Mouse (Mus musculus): ENCODE results near the gene Eprs. TPM values are rescaled to one million over a fixed set of nuclear protein-coding genes. Genes with fewer than 3 reads are reported as not detected.

The Eprs gene
- polyA plus RNA-seq, 1 experiment, result 94.5 TPM

DNA sequence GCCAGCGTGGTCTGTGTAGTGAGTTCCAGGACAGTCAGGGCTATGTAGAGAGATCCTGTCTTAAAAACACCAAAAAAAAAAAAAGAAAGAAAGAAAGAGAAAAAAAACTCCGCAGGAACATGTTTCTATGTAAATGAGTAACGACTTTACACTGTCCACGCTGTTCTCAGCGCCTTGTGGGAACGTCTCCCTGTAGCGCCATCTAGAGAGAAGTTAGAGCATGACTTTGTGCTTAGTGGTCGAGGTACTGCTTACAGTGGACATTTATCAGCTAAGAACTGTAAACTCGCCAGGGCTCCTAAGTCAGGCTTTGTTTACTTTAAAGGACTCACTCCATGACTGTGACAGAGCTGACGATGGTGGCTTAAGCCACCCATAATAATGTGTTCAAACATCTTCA lies 16.7 kb upstream of the Eprs start:
- Histone ChIP-seq H3K4me3 (no peak overlapping the region), H3ac (ENCODE audit: control insufficient read depth, insufficient read length) (no peak overlapping the region), H3K4me2 (ENCODE audit: low read depth) (no peak overlapping the region), H3K27me3 (ENCODE audit: control insufficient read depth, insufficient read depth, insufficient read length) (no peaks in the 10 kb centered on the region), H3K36me3 (ENCODE audit: control insufficient read depth, insufficient read depth) (peaks cover 21% of the 10 kb centered on the region), H3K79me2 (ENCODE audit: control insufficient read depth, insufficient read depth) (no peaks in the 10 kb centered on the region)
- TF ChIP-seq USF1 (IDR thresholded peaks at IDR 0.05; ENCODE audit: low read depth), result no peak
- TF ChIP-seq E2F4 (IDR thresholded peaks at IDR 0.05; ENCODE audit: insufficient read depth), result no peak
- no peak for TF ChIP-seq CEBPB (IDR thresholded peaks at IDR 0.05; ENCODE audit: insufficient read depth, poor library complexity, severe bottlenecking)
- no peak for TF ChIP-seq MYOG (IDR thresholded peaks at IDR 0.05; ENCODE audit: control insufficient read depth in 1 of 3, insufficient read depth in 1 of 3, insufficient read length in 2 of 3, low read depth in 2 of 3)
- no peak for TF ChIP-seq REST (IDR thresholded peaks at IDR 0.05; ENCODE audit: insufficient read depth, insufficient read length)
- TF ChIP-seq TCF12 (IDR thresholded peaks at IDR 0.05; ENCODE audit: insufficient read depth, poor library complexity, severe bottlenecking), result no peak
- TF ChIP-seq MAX (IDR thresholded peaks at IDR 0.05; ENCODE audit: low read depth), result no peak
- TF ChIP-seq SRF (IDR thresholded peaks at IDR 0.05; ENCODE audit: control insufficient read depth, insufficient read length, low read depth), result no peak
- no peak for TF ChIP-seq POLR2AphosphoS2 (IDR thresholded peaks at IDR 0.05; ENCODE audit: insufficient read length, low read depth)
- TF ChIP-seq POLR2A (IDR thresholded peaks at IDR 0.05; ENCODE audit: insufficient read length, low read depth), result no peak
- TF ChIP-seq TCF3 (IDR thresholded peaks at IDR 0.05; ENCODE audit: insufficient read length, low read depth), result no peak
- no peak for TF ChIP-seq MYOD1 (IDR thresholded peaks at IDR 0.05; ENCODE audit: control insufficient read depth in 1 of 3, insufficient read length in 2 of 3, low read depth in 2 of 3)

DNA sequence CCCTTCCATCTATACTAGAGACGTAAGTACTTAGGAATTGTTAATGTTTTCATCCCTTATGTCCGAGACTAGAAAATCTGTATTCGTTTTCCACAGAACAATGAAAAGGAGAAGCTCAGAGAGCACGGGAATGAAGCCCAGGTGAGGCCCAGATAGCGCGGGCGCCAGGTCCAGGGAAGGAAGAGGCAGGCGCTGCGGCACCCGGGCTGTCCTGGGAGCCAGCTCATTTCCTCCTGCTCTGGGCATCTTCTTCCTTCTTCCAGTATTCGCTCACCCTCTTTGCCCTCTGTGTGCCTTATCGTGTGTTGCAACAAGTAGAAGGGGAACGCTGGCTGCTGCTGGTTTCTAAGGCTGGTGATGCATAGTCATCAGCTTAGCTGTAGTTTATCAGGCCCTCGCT lies 13.1 kb upstream of the Eprs start:
- H3K36me3 ChIP-seq (ENCODE audit: control insufficient read depth, insufficient read depth), result peaks cover 21% of the 10 kb centered on the region
- no peak overlapping the region for H3K4me2 ChIP-seq (ENCODE audit: low read depth)
- no peak overlapping the region for H3K4me3 ChIP-seq
- TF ChIP-seq E2F4 (IDR thresholded peaks at IDR 0.05; ENCODE audit: insufficient read depth), result no peak
- no peak for TF ChIP-seq POLR2A (IDR thresholded peaks at IDR 0.05; ENCODE audit: insufficient read length, low read depth)
- TF ChIP-seq TCF3 (IDR thresholded peaks at IDR 0.05; ENCODE audit: insufficient read length, low read depth), result no peak
- TF ChIP-seq MYOD1 (IDR thresholded peaks at IDR 0.05; ENCODE audit: control insufficient read depth in 1 of 3, insufficient read length in 2 of 3, low read depth in 2 of 3), result no peak
- TF ChIP-seq MYOG (IDR thresholded peaks at IDR 0.05; ENCODE audit: control insufficient read depth in 1 of 3, insufficient read depth in 1 of 3, insufficient read length in 2 of 3, low read depth in 2 of 3), result no peak
- TF ChIP-seq POLR2AphosphoS2 (IDR thresholded peaks at IDR 0.05; ENCODE audit: insufficient read length, low read depth), result no peak
- TF ChIP-seq SRF (IDR thresholded peaks at IDR 0.05; ENCODE audit: control insufficient read depth, insufficient read length, low read depth), result no peak
- no peak for TF ChIP-seq CEBPB (IDR thresholded peaks at IDR 0.05; ENCODE audit: insufficient read depth, poor library complexity, severe bottlenecking)
- TF ChIP-seq REST (IDR thresholded peaks at IDR 0.05; ENCODE audit: insufficient read depth, insufficient read length), result no peak
- TF ChIP-seq MAX (IDR thresholded peaks at IDR 0.05; ENCODE audit: low read depth), result no peak
- no peak for TF ChIP-seq USF1 (IDR thresholded peaks at IDR 0.05; ENCODE audit: low read depth)
- no peak for TF ChIP-seq TCF12 (IDR thresholded peaks at IDR 0.05; ENCODE audit: insufficient read depth, poor library complexity, severe bottlenecking)
- no peaks in the 10 kb centered on the region for H3K79me2 ChIP-seq (ENCODE audit: control insufficient read depth, insufficient read depth)
- H3K27me3 ChIP-seq (ENCODE audit: control insufficient read depth, insufficient read depth, insufficient read length), result no peaks in the 10 kb centered on the region
- H3ac ChIP-seq (ENCODE audit: control insufficient read depth, insufficient read length), result no peak overlapping the region

- TF ChIP-seq TCF12 (IDR thresholded peaks at IDR 0.05; ENCODE audit: insufficient read depth, poor library complexity, severe bottlenecking), result no peak
- no peak for TF ChIP-seq MYOD1 (IDR thresholded peaks at IDR 0.05; ENCODE audit: control insufficient read depth in 1 of 3, insufficient read length in 2 of 3, low read depth in 2 of 3)
- TF ChIP-seq POLR2AphosphoS2 (IDR thresholded peaks at IDR 0.05; ENCODE audit: insufficient read length, low read depth), result no peak
- TF ChIP-seq POLR2A (IDR thresholded peaks at IDR 0.05; ENCODE audit: insufficient read length, low read depth), result no peak
- TF ChIP-seq MAX (IDR thresholded peaks at IDR 0.05; ENCODE audit: low read depth), result no peak
- Histone ChIP-seq H3ac (ENCODE audit: control insufficient read depth, insufficient read length) (no peak overlapping the region), H3K4me3 (no peak overlapping the region), H3K79me2 (ENCODE audit: control insufficient read depth, insufficient read depth) (no peaks in the 10 kb centered on the region), H3K36me3 (ENCODE audit: control insufficient read depth, insufficient read depth) (peaks cover 21% of the 10 kb centered on the region), H3K27me3 (ENCODE audit: control insufficient read depth, insufficient read depth, insufficient read length) (no peaks in the 10 kb centered on the region), H3K4me2 (ENCODE audit: low read depth) (no peak overlapping the region)
These were observed 12.2 kb upstream of the Eprs start for GRCm38 (mm10) chr1:185350611-185351010.

DNA sequence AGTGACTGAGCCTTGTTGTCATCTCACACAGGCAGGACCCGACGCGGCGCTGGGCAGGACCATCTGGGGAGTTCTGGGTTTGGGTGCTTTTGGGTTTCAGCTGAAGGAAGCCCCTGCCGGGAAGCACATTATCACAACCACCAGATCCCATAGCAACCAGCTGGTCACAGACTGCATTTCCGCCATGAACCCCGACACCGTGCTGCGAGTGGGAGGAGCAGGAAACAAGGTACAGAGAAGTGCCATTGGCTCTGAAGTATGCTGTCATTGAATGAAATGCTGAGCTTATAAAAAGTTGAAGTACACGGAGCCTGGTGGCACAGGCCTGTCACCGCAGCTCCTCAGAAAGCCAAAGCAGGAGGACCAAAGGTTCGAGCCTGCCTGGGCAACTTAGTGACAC lies 10.7 kb upstream of the Eprs start:
- H3ac ChIP-seq (ENCODE audit: control insufficient read depth, insufficient read length), result no peak overlapping the region
- H3K27me3 ChIP-seq (ENCODE audit: control insufficient read depth, insufficient read depth, insufficient read length), result no peaks in the 10 kb centered on the region
- no peaks in the 10 kb centered on the region for H3K79me2 ChIP-seq (ENCODE audit: control insufficient read depth, insufficient read depth)
- H3K36me3 ChIP-seq (ENCODE audit: control insufficient read depth, insufficient read depth), result peaks cover 21% of the 10 kb centered on the region
- no peak overlapping the region for H3K4me2 ChIP-seq (ENCODE audit: low read depth)
- TF ChIP-seq POLR2A (IDR thresholded peaks at IDR 0.05; ENCODE audit: insufficient read length, low read depth) (no peak), MYOG (IDR thresholded peaks at IDR 0.05; ENCODE audit: control insufficient read depth in 1 of 3, insufficient read depth in 1 of 3, insufficient read length in 2 of 3, low read depth in 2 of 3) (no peak), CEBPB (IDR thresholded peaks at IDR 0.05; ENCODE audit: insufficient read depth, poor library complexity, severe bottlenecking) (no peak), TCF3 (IDR thresholded peaks at IDR 0.05; ENCODE audit: insufficient read length, low read depth) (no peak), USF1 (IDR thresholded peaks at IDR 0.05; ENCODE audit: low read depth) (no peak), REST (IDR thresholded peaks at IDR 0.05; ENCODE audit: insufficient read depth, insufficient read length) (no peak), MYOD1 (IDR thresholded peaks at IDR 0.05; ENCODE audit: control insufficient read depth in 1 of 3, insufficient read length in 2 of 3, low read depth in 2 of 3) (no peak), MAX (IDR thresholded peaks at IDR 0.05; ENCODE audit: low read depth) (no peak), SRF (IDR thresholded peaks at IDR 0.05; ENCODE audit: control insufficient read depth, insufficient read length, low read depth) (no peak), E2F4 (IDR thresholded peaks at IDR 0.05; ENCODE audit: insufficient read depth) (no peak), TCF12 (IDR thresholded peaks at IDR 0.05; ENCODE audit: insufficient read depth, poor library complexity, severe bottlenecking) (no peak), POLR2AphosphoS2 (IDR thresholded peaks at IDR 0.05; ENCODE audit: insufficient read length, low read depth) (no peak)
- H3K4me3 ChIP-seq, result no peak overlapping the region

GRCm38 (mm10) chr1:185353351-185353750 lies 9.5 kb upstream of the Eprs start:
- Histone ChIP-seq H3K4me2 (ENCODE audit: low read depth) (no peak overlapping the region), H3K27me3 (ENCODE audit: control insufficient read depth, insufficient read depth, insufficient read length) (no peaks in the 10 kb centered on the region), H3ac (ENCODE audit: control insufficient read depth, insufficient read length) (no peak overlapping the region), H3K79me2 (ENCODE audit: control insufficient read depth, insufficient read depth) (no peaks in the 10 kb centered on the region), H3K4me3 (no peak overlapping the region), H3K36me3 (ENCODE audit: control insufficient read depth, insufficient read depth) (peaks cover 19% of the 10 kb centered on the region)
- TF ChIP-seq SRF (IDR thresholded peaks at IDR 0.05; ENCODE audit: control insufficient read depth, insufficient read length, low read depth) (no peak), E2F4 (IDR thresholded peaks at IDR 0.05; ENCODE audit: insufficient read depth) (no peak), MYOG (IDR thresholded peaks at IDR 0.05; ENCODE audit: control insufficient read depth in 1 of 3, insufficient read depth in 1 of 3, insufficient read length in 2 of 3, low read depth in 2 of 3) (no peak), TCF3 (IDR thresholded peaks at IDR 0.05; ENCODE audit: insufficient read length, low read depth) (no peak), POLR2AphosphoS2 (IDR thresholded peaks at IDR 0.05; ENCODE audit: insufficient read length, low read depth) (no peak), POLR2A (IDR thresholded peaks at IDR 0.05; ENCODE audit: insufficient read length, low read depth) (no peak), CEBPB (IDR thresholded peaks at IDR 0.05; ENCODE audit: insufficient read depth, poor library complexity, severe bottlenecking) (no peak), REST (IDR thresholded peaks at IDR 0.05; ENCODE audit: insufficient read depth, insufficient read length) (no peak), MAX (IDR thresholded peaks at IDR 0.05; ENCODE audit: low read depth) (no peak), MYOD1 (IDR thresholded peaks at IDR 0.05; ENCODE audit: control insufficient read depth in 1 of 3, insufficient read length in 2 of 3, low read depth in 2 of 3) (no peak), TCF12 (IDR thresholded peaks at IDR 0.05; ENCODE audit: insufficient read depth, poor library complexity, severe bottlenecking) (no peak), USF1 (IDR thresholded peaks at IDR 0.05; ENCODE audit: low read depth) (no peak)

Data from myocyte (in vitro differentiated cells).